Mouse (Mus musculus) kidney, adult 8-10 months (tissue): ENCODE data around the gene Gm5891.
"Not testable (repeated sequence)": the region's sequence is repeated elsewhere in the genome, so short reads cannot be mapped to it uniquely, and the experiment has no call there.

Source experiments
- DNase-seq, 2 experiments: peaks; one replicate each; pipeline ENCODE4 v3.0.0; 2022

Gene Gm5891

DNA sequence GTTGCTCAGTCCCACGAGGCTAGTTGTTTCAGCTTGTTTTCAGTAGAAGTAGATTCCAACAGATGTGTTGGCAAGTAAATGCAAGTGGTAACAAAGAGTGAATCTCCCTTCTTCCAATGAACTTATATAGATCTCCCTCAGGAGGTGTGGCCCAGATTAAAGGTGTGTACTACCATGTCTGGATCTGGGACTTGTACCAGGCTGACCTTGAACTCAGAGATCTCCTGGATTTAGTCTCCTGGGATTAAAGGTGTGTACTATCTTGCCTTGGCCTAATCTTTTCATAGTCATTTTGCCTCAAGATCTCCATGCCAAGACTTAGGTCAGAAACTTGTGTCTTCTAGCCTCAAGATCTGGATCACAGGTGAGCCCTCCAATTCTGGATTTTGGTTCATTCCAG, at the start of gene Gm5891:
Gene Gm5891 (minus strand): TSS at position 101 of the 400 bp plus-strand sequence.
- not testable (repeated sequence) for DNase-seq
